Mouse (Mus musculus) small intestine, adult 2 months (tissue): ENCODE measurements around the gene Snrpd2.

Source experiments
- CTCF ChIP-seq: fragments of 200-500 bp; IDR thresholded peaks from 2 replicates; pipeline ENCODE4 v1.5.1; 2012; ENCODE audit warnings: low read depth, mild to moderate bottlenecking, control low read depth, inconsistent platforms, low read length, moderate library complexity, mixed read lengths; ENCODE audit not compliant: insufficient replicate concordance, insufficient read length; ENCODE audit errors: extremely low read depth
- POLR2A ChIP-seq: fragments of 200-500 bp; IDR thresholded peaks from 2 replicates; pipeline ENCODE4 v1.6.1; 2012; ENCODE audit warnings: low read depth, mild to moderate bottlenecking, control low read depth, inconsistent platforms, low read length, moderate library complexity

DNA sequence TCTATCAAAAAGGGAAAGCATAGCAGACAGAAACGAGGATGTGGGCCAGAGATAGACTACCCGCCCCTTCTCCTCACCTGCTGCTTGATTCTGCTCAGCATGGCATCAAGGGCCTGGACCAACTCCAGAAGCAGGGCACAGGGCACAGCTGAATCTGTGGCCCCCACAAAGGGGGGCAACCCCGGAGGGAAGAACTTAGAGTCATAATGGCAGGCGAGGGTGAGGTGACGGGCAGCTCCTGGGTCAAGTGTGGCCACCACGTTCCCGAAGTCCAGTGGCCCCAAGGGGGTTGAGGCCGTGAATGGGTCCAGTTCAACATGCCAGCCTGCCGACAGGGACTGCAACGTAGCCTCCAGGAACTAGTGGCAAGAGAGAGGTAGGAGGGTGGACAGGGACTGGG, 2.7 kb upstream of the Snrpd2 start:
- no peak for TF ChIP-seq CTCF
- TF ChIP-seq POLR2A, result no peak
